Mouse (Mus musculus): Measurements from ENCODE around the gene Mab21l3.

DNA sequence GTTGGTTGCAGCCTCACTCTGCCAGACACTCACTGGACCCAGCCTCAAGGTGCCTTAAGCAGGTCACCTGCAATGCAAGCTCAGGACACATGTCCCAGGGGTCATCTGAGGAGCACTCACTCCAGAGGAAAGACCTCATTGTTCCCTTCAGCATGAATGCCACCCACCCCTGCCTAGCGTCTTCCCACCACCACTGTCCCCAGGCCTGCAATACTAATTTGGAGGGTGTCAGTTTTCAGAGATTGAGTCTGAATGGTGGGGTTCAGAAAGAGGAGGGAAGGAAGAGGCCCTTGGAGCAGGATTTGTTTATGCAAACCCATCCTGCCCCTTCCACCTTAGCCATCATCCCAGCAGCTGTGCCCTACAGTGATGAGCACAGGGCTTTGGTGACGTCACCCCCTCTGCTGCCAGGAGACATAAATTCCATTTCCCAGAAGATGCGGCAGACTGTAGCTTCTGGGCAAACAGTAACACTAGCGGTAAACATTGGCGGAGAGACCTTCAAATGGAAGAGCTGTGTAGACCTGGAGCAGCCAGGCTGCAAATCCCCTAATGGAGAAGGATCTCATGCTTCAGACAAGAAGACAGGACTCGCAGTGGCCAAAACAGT is 67.8 kb downstream of the Mab21l3 start:
- TF ChIP-seq CTCF (IDR thresholded peaks at IDR 0.05) (no peak), EP300 (IDR thresholded peaks at IDR 0.05) (no peak)

Measured in lung, postnatal 0 days (tissue).